Mouse (Mus musculus): Measurements from ENCODE around the gene Arhgef15. TPM values are rescaled to one million over a fixed set of nuclear protein-coding genes. Genes with fewer than 3 reads are reported as not detected.

Arhgef15 gene
- total and polyA plus RNA-seq, 3 experiments: 0.04 TPM; not detected in 2

DNA sequence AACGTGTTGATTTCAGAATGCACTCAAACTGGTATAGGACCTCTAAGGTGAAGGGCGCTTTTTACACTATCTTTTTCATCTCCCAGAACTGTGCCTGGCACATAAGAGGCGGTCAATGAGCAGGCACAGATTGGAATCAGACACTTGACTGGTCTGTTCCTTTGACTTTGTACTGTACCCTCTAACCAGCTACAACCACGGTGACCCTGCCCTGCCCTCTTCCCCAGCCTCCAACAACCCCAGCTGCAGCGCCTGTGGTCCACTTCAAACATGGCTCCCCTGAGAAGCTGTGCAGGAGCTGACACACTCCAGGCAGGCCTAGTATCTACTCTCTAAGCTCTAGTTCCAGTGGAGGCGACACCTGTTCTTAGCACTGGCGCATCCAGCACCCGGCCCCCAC lies 14.5 kb downstream of the Arhgef15 start:
- H3K9me3 ChIP-seq (replicated peaks; ENCODE audit: low read length): no peaks in the 10 kb centered on the region
- no peak for DNase-seq (ENCODE audit: extremely low read depth)
- TF ChIP-seq MAX (IDR thresholded peaks at IDR 0.05; ENCODE audit: low read length) (no peak), CHD2 (IDR thresholded peaks at IDR 0.05; ENCODE audit: low read length) (no peak)
- no peak overlapping the region for H3K9ac ChIP-seq (ENCODE audit: insufficient read depth, low read depth)
- in situ Hi-C loops (cut with MboI; ENCODE audit: low pct_ligation_motif_present, low pct_unique_long_range_greater_than_20kb, low sequenced_read_pairs): no loop called here
- no peaks in the 10 kb centered on the region for H3K27me3 ChIP-seq (replicated peaks)
- no peaks in the 10 kb centered on the region for H3K79me2 ChIP-seq (replicated peaks; ENCODE audit: control insufficient read depth, extremely low read depth, insufficient read depth, poor library complexity, severe bottlenecking)
- H3K27ac ChIP-seq (ENCODE audit: insufficient read depth, low read depth): no peak overlapping the region
- peaks cover 0 to 19% of the 10 kb centered on the region in 2 experiments; a peak in 2 of 4 replicates for H3K4me1 ChIP-seq (ENCODE audit: control insufficient read depth in 1 of 2, insufficient read depth in 2 of 2)
- dilution Hi-C loops (cut with MboI; ENCODE audit: extremely low pct_ligation_motif_present, extremely low pct_unique_long_range_greater_than_20kb, low sequenced_read_pairs): no loop called here
- peaks cover 0 to 28% of the 10 kb centered on the region in 2 experiments for H3K36me3 ChIP-seq (replicated peaks in 1 of 2; ENCODE audit: control insufficient read depth in 1 of 2, insufficient read depth in 1 of 2, low read length in 1 of 2)
- H3K4me3 ChIP-seq (replicated peaks in 1 of 3; ENCODE audit: low read depth in 2 of 3, low read length in 2 of 3, poor library complexity in 1 of 3): no peak overlapping the region
- no peak overlapping the region for H3K4me2 ChIP-seq (ENCODE audit: insufficient read depth, low read depth, poor library complexity, severe bottlenecking)

DNA sequence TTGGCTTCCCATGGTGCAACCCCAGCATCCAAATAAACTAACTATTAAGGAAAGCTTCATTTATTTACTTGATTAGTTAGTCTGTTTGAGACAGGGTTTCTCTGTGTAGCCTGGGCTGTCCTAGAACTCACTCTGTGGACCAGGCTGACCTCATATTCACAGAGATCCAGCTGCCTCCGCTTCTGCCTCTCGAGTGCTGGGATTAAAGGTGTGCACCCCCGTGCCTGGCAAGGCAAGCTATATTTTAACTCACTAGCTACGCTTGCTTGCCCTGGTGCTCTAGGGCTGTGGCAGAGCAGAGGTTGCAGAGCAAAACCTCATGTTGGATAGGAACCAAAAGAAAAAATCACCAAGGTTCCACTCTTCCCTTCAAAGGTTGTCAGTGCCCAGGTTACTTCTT lies 16.8 kb downstream of the Arhgef15 start:
- H3K4me2 ChIP-seq (ENCODE audit: insufficient read depth, low read depth, poor library complexity, severe bottlenecking): peak overlapping the region; percentile 77
- H3K4me3 ChIP-seq (replicated peaks in 1 of 3; ENCODE audit: low read depth in 2 of 3, low read length in 2 of 3, poor library complexity in 1 of 3): peak overlapping the region in 2 of 3 experiments; percentile 56 to 75
- no peaks in the 10 kb centered on the region for H3K9me3 ChIP-seq (replicated peaks; ENCODE audit: low read length)
- dilution Hi-C loops (cut with MboI; ENCODE audit: extremely low pct_ligation_motif_present, extremely low pct_unique_long_range_greater_than_20kb, low sequenced_read_pairs): no loop called here
- no peak for TF ChIP-seq USF2 (conservative IDR thresholded peaks at IDR 0.05; ENCODE audit: low read depth, low read length)
- no peak for TF ChIP-seq EP300 (IDR thresholded peaks at IDR 0.05; ENCODE audit: low read length)
- TF ChIP-seq JUN (IDR thresholded peaks at IDR 0.05; ENCODE audit: insufficient read depth, low read depth, low read length): no peak
- DNase-seq (ENCODE audit: extremely low read depth): no peak
- no peak overlapping the region for H3K27ac ChIP-seq (ENCODE audit: insufficient read depth, low read depth)
- peak overlapping the region; percentile 93 for H3K9ac ChIP-seq (ENCODE audit: insufficient read depth, low read depth)
- no peaks in the 10 kb centered on the region for H3K79me2 ChIP-seq (replicated peaks; ENCODE audit: control insufficient read depth, extremely low read depth, insufficient read depth, poor library complexity, severe bottlenecking)
- H3K36me3 ChIP-seq (replicated peaks in 1 of 2; ENCODE audit: control insufficient read depth in 1 of 2, insufficient read depth in 1 of 2, low read length in 1 of 2): peaks cover 0 to 28% of the 10 kb centered on the region in 2 experiments
- H3K27me3 ChIP-seq (replicated peaks): no peaks in the 10 kb centered on the region
- in situ Hi-C loops (cut with MboI; ENCODE audit: low pct_ligation_motif_present, low pct_unique_long_range_greater_than_20kb, low sequenced_read_pairs): no loop called here
- H3K4me1 ChIP-seq (ENCODE audit: control insufficient read depth in 1 of 2, insufficient read depth in 2 of 2): peaks cover 0 to 19% of the 10 kb centered on the region in 2 experiments; a peak in 2 of 4 replicates

DNA sequence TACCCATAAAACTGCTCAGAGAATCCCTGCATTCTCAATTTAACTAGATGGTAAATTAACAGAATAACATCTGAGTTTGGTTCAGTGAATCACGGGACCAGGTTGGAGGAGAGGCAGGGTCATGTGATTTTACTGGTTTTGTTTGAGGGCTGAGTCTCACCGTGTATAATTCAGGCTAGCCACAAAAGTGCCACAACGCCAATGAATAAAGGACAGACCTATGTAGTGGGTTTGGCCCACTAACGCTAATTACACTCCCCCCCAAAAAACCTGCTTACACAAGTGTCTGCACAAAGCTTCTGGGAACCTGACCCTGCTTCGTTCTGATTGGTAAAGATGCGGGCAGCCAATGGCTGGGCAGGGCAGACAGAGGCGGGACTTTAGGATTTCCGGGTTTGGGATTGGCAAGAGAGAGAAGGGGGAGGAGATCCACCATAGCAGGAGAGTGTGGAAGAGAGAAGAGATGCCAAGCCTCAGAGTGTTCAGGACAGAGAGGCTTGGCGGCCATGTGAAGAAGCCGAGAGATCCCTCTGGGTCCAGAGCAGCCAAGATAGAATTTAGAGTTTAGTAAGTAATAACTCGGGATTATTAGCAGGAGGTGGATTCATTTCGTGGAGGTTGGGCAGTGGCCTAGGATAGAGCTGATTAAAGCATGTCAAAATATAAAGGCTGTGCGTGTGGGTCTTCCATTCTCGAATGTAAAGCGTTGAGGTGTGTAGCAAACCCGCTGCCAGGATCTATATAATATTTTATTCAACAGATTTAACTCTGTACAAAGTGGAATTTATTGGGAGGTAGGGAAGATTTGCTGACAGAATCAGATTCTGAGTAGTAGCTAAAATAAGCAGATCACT lies 17.6 kb downstream of the Arhgef15 start:
- no peak overlapping the region for H3K27ac ChIP-seq (ENCODE audit: insufficient read depth, low read depth)
- H3K4me2 ChIP-seq (ENCODE audit: insufficient read depth, low read depth, poor library complexity, severe bottlenecking): peak overlapping the region; percentile 77
- peak overlapping the region; percentile 93 for H3K9ac ChIP-seq (ENCODE audit: insufficient read depth, low read depth)
- dilution Hi-C loops (cut with MboI; ENCODE audit: extremely low pct_ligation_motif_present, extremely low pct_unique_long_range_greater_than_20kb, low sequenced_read_pairs): no loop called here
- peak overlapping the region; percentile 56 to 75 (median 63) for H3K4me3 ChIP-seq (replicated peaks in 1 of 3; ENCODE audit: low read depth in 2 of 3, low read length in 2 of 3, poor library complexity in 1 of 3)
- peak; percentile 95 for DNase-seq (ENCODE audit: extremely low read depth)
- H3K9me3 ChIP-seq (replicated peaks; ENCODE audit: low read length): no peaks in the 10 kb centered on the region
- peaks cover 0 to 24% of the 10 kb centered on the region in 2 experiments for H3K36me3 ChIP-seq (replicated peaks in 1 of 2; ENCODE audit: control insufficient read depth in 1 of 2, insufficient read depth in 1 of 2, low read length in 1 of 2)
- in situ Hi-C loops (cut with MboI; ENCODE audit: low pct_ligation_motif_present, low pct_unique_long_range_greater_than_20kb, low sequenced_read_pairs): no loop called here
- no peaks in the 10 kb centered on the region for H3K27me3 ChIP-seq (replicated peaks)
- no peaks in the 10 kb centered on the region for H3K79me2 ChIP-seq (replicated peaks; ENCODE audit: control insufficient read depth, extremely low read depth, insufficient read depth, poor library complexity, severe bottlenecking)
- peaks cover 0 to 22% of the 10 kb centered on the region in 2 experiments; a peak in 2 of 4 replicates for H3K4me1 ChIP-seq (ENCODE audit: control insufficient read depth in 1 of 2, insufficient read depth in 2 of 2)
- TF ChIP-seq MXI1 (IDR thresholded peaks at IDR 0.05; ENCODE audit: low read depth, low read length) (peak; percentile 78; the same call in 1 of the 2 replicates), MEF2A (IDR thresholded peaks at IDR 0.05; ENCODE audit: borderline replicate concordance, low read depth, low read length) (peak; percentile 57), ZMIZ1 (IDR thresholded peaks at IDR 0.05; ENCODE audit: low read depth, low read length) (peak; percentile 96), HCFC1 (IDR thresholded peaks at IDR 0.05; ENCODE audit: low read depth, low read length) (peak; percentile 56), KAT2A (IDR thresholded peaks at IDR 0.05; ENCODE audit: insufficient replicate concordance, low read length) (0 out of 2 replicates have a peak, but pooled peaks have one; percentile 47), CHD1 (IDR thresholded peaks at IDR 0.05; ENCODE audit: low read depth, low read length) (peak; percentile 84; the same call in 1 of the 2 replicates), MAFK (IDR thresholded peaks at IDR 0.05; ENCODE audit: insufficient replicate concordance, low read length) (peak; percentile 61; the same call in 1 of the 2 replicates), POLR2AphosphoS2 (IDR thresholded peaks at IDR 0.05; ENCODE audit: low read depth, low read length) (peak; percentile 86; the same call in 1 of the 2 replicates), TCF12 (IDR thresholded peaks at IDR 0.05; ENCODE audit: low read depth, low read length) (peak; percentile 82), ELF1 (IDR thresholded peaks at IDR 0.05; ENCODE audit: low read depth, low read length) (peak; percentile 98), ETS1 (conservative IDR thresholded peaks at IDR 0.05; ENCODE audit: low read depth, low read length) (no peak; the same call in 1 of the 2 replicates), CHD2 (IDR thresholded peaks at IDR 0.05; ENCODE audit: low read length) (peak; percentile 77), USF1 (IDR thresholded peaks at IDR 0.05; ENCODE audit: low read depth, low read length) (peak; percentile 74), ZNF384 (IDR thresholded peaks at IDR 0.05; ENCODE audit: low read depth, low read length) (no peak), MAX (IDR thresholded peaks at IDR 0.05; ENCODE audit: low read length) (peak; percentile 49), TBP (conservative IDR thresholded peaks at IDR 0.05; ENCODE audit: low read depth, low read length) (peak; percentile 89), NRF1 (IDR thresholded peaks at IDR 0.05; ENCODE audit: low read depth, low read length) (peak; percentile 34; the same call in 1 of the 2 replicates), CTCF (conservative IDR thresholded peaks at IDR 0.05 in 1 of 2, IDR thresholded peaks at IDR 0.05 in 1 of 2; ENCODE audit: low read depth in 2 of 2, low read length in 2 of 2) (no peak), ZKSCAN1 (IDR thresholded peaks at IDR 0.05; ENCODE audit: borderline replicate concordance, low read depth, low read length) (no peak)

All from CH12.LX (cell line).